Mouse (Mus musculus): ENCODE measurements around the gene Gm9780. TPM values are rescaled to one million over a fixed set of nuclear protein-coding genes. Genes with fewer than 3 reads are reported as not detected.
"Not testable (repeated sequence)": the region's sequence is repeated elsewhere in the genome, so short reads cannot be mapped to it uniquely, and the experiment has no call there.

The Gm9780 gene
- total RNA-seq, 2 experiments from 2014 or later: 7.5 to 11.7 TPM

- DNase-seq; intact Hi-C loops (cut with DNase I; ENCODE audit: low total_unique reads): not testable (repeated sequence)
Measured at GRCm38 (mm10) chr14:25979242-25979941, 63.1 kb downstream of the Gm9780 start.

DNA sequence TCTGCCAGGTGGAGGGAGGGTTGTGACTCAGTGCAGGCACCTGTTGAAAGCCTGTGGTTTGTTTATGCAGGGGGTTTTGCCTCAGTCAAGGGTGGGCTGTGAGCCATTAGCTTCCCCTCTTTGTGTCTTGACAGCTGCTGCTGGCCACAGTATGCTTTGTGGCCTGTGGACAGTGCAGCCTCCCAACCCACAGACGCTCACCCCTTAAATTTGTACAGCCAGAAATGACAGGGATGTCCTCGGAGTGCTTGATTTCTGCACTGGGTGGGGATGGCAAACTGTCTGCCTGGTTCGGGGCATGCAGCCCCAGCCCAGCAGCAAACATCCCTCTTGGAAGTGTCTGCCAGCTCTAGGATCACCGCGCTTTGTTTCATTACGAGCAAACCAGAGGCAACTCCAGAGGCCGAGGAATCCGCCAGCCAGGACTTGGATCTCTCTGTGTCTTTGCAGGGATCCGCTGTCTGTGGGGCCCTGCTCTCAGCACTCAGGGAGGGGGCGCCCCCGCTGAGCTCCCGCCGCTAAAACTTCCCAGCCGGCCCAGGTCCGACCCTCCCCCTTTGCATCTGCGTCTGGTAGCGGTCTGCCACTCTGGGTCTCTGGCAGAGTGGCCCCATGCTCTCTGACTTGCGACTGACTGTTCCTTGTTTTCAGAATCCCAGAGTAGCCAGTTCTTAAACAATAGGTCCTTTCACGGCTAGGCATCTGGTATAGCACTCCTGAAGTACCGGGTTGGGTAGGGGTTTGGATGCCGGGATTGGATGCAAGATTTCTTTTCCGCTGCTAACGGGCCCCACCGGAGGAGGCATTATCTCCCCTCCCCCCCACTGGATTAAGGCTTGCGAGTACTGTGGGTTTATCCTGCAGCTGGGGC, 63.9 kb downstream of the Gm9780 start, which contains the start of gene Duxbl1:
Duxbl1 (plus strand) TSS at position 207 of the 871 bp plus-strand sequence.
- intact Hi-C loops (cut with DNase I; ENCODE audit: low total_unique reads): not testable (repeated sequence)

More for the DNA sequence above, 63.9 kb downstream of the Gm9780 start, which contains the start of gene Duxbl1:
- DNase-seq: not testable (repeated sequence)

Other genes starting within 250 kb of the Gm9780 start
- 10 to 100 TPM; 83.7 to 85.1 TPM for gene Anxa11, start 200.6 kb downstream of the Gm9780 start, total RNA-seq (2021)
- gene Plac9a, start 139.6 kb downstream of the Gm9780 start, total RNA-seq (2021): 1 to 10 TPM; 2.9 to 3.6 TPM
- gene Tmem254a, start 115.0 kb downstream of the Gm9780 start, total RNA-seq (2021): 1 to 10 TPM; 1.3 to 1.7 TPM
- gene Cphx1, start 104.4 kb downstream of the Gm9780 start, total RNA-seq (2021): under 1 TPM in 1 of 2 experiments, not detected in 1; 0.16 TPM
- under 1 TPM; 0.43 to 0.80 TPM for gene Duxbl1, start 64.1 kb downstream of the Gm9780 start, total RNA-seq (2021)
- 10 to 100 TPM; 10.5 to 12.4 TPM for gene Tmem254c, start 24.6 kb upstream of the Gm9780 start, total RNA-seq (2021)
- not detected for gene Cphx2, start 38.8 kb upstream of the Gm9780 start, total RNA-seq (2021)
- gene Cphx3, start 39.6 kb upstream of the Gm9780 start, total RNA-seq (2021): not detected
- under 1 TPM in 1 of 2 experiments, not detected in 1; 0.84 TPM for gene Duxbl2, start 75.6 kb upstream of the Gm9780 start, total RNA-seq (2021)
- gene Plac9b, start 139.8 kb upstream of the Gm9780 start, total RNA-seq (2021): 10 to 100 TPM; 57.4 to 72.8 TPM
- 1 to 10 TPM; 3.3 to 3.8 TPM for gene Tmem254b, start 164.3 kb upstream of the Gm9780 start, total RNA-seq (2021)
- under 1 TPM in 1 of 2 experiments, not detected in 1; 0.64 TPM for gene Duxbl3, start 215.3 kb upstream of the Gm9780 start, total RNA-seq (2021)